In genomic region chr12:108001652-108002340, GRCm38 (mm10) we compare ENCODE assay signal across 9 mouse cellular contexts. TPM values are rescaled to one million over a fixed set of nuclear protein-coding genes. Genes with fewer than 3 reads are reported as not detected.
A peak's percentile ranks its signal among the peaks of the same experiment; 100 is the strongest.
DNase-seq lines count a peak whose midpoint lies in the region; ATAC-seq lines count a peak whose summit lies in the region.
"Had no signal": no experiment of that assay in that cellular context is flagged by ENCODE, and none has a peak within 500 bp of the region (broad histone marks: within the 10 kb centered on the region; RNA-seq: fewer than 3 reads in every experiment).

No protein-coding gene starts in this region.

- H3K27ac ChIP-seq in heart, embryonic 11.5 days (ENCODE audit: low read depth, low read length) = no peak overlapping the region
- peak overlapping the region; percentile 98 for H3K27ac ChIP-seq in hindbrain, embryonic 12.5 days

- H3K4me3 ChIP-seq in heart, embryonic 11.5 days (ENCODE audit: low read depth, low read length) = peak overlapping the region; percentile 80
- peak overlapping the region; percentile 90 for H3K4me3 ChIP-seq in hindbrain, embryonic 12.5 days
- H3K4me3 ChIP-seq: erythroblast, embryonic 14.5 days had no signal

- H3K4me1 ChIP-seq in heart, embryonic 11.5 days (ENCODE audit: control insufficient read depth, insufficient read depth, low read length) = peaks cover 8% of the 10 kb centered on the region
- peaks cover 64% of the 10 kb centered on the region for H3K4me1 ChIP-seq in hindbrain, embryonic 12.5 days

- no peaks in the 10 kb centered on the region for H3K36me3 ChIP-seq in heart, embryonic 11.5 days (ENCODE audit: control insufficient read depth, insufficient read depth, low read length)
- H3K36me3 ChIP-seq in hindbrain, embryonic 12.5 days = no peaks in the 10 kb centered on the region

- no peak for ATAC-seq in heart, embryonic 11.5 days (replicated peaks; ENCODE audit: insufficient number of reproducible peaks, low FRiP score, low TSS enrichment)
- no peak for ATAC-seq in hindbrain, embryonic 12.5 days (ENCODE audit: low FRiP score)

- H3K27me3 ChIP-seq in heart, embryonic 11.5 days (ENCODE audit: control insufficient read depth, insufficient read depth, low read length) = peaks cover 51% of the 10 kb centered on the region
- H3K27me3 ChIP-seq in hindbrain, embryonic 12.5 days = peaks cover 9% of the 10 kb centered on the region; the same call in 1 of the 2 replicates

- H3K4me2 ChIP-seq in heart, embryonic 11.5 days = peak overlapping the region; percentile 98
- peak overlapping the region; percentile 67 for H3K4me2 ChIP-seq in hindbrain, embryonic 12.5 days (replicated peaks)

- 2% methylated on average over 37 of the region's 37 CpGs for WGBS in heart, embryonic 11.5 days (ENCODE audit: insufficient replicate concordance)
- WGBS in hindbrain, embryonic 12.5 days = 2% methylated on average over 37 of the region's 37 CpGs

- no peak for DNase-seq in heart, adult 9 months (ENCODE audit: low spot score in 2 of 2)
- DNase-seq in Muller cell, postnatal 12 days (ENCODE audit: inconsistent ontology term) = peak; percentile 2
- peak; percentile 60 for DNase-seq in neural tube, embryonic 10.5 days (ENCODE audit: extremely low spot score, low spot score)
- no peak for DNase-seq in MN1 (ENCODE audit: low spot score)
- no peak for DNase-seq in yolk sac, embryonic 10.5 days (ENCODE audit: low spot score)
- no peak for DNase-seq in left cerebral cortex, adult 9 months (ENCODE audit: low spot score in 2 of 2)

- no peaks in the 10 kb centered on the region for H3K9me3 ChIP-seq in heart, embryonic 11.5 days (replicated peaks; ENCODE audit: control insufficient read depth, low read length)
- H3K9me3 ChIP-seq in hindbrain, embryonic 12.5 days (replicated peaks) = no peaks in the 10 kb centered on the region

- H3K9ac ChIP-seq in heart, embryonic 11.5 days (ENCODE audit: low read depth, low read length) = 0 out of 2 replicates have a peak overlapping the region, but pooled peaks have one; percentile 43
- H3K9ac ChIP-seq in hindbrain, embryonic 12.5 days = peak overlapping the region; percentile 95

RNA-seq across cellular contexts. Expression of gene Bcl11b, which starts 1.6 kb away (rescaled TPM):
- 1.7 and 3.5 TPM in 2 replicates for polyA plus RNA-seq in heart, embryonic 11.5 days (2014; fragmentation: Nextera tagmentation; extraction: Ambion mirVana)
- polyA plus RNA-seq in hindbrain, embryonic 12.5 days (2016; fragmentation: Nextera tagmentation; extraction: Ambion mirVana) = 25.9 and 37.1 TPM in 2 replicates
- polyA plus RNA-seq: erythroblast, embryonic 14.5 days had no signal

Comparison
In these comparisons a context has a peak if more than half of its experiments do, and no peak if none do; other contexts are left out.
1. DNase-seq: peak in Muller cell, postnatal 12 days (single experiment) and neural tube, embryonic 10.5 days (single experiment); none in heart, adult 9 months (0 of 2), MN1 (single experiment), yolk sac, embryonic 10.5 days (single experiment) and left cerebral cortex, adult 9 months (0 of 2).